Mouse (Mus musculus): ENCODE data around the gene Cdcp2.

The Cdcp2 gene

DNA sequence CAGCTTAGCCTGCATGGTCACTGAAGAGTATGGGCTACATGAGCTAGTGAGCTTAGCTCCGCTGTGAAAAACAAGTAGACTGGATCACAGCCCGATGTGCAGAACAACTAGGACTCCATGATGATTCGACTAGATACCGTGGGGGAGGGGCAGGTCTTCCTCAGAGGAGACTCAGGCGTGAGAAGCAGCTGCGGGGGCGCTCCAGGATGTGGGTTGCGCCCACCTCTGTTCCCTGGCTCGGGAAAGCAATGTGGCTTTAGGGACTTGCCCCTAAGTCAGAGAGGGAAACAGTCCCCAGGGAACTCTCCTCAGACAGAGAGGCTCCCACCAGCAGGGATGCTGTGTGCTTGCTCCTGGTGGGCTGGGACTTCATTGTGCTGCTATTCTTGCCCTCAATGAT lies 33.8 kb downstream of the Cdcp2 start:
- DNase-seq (ENCODE audit: low spot score), result no peak

DNA sequence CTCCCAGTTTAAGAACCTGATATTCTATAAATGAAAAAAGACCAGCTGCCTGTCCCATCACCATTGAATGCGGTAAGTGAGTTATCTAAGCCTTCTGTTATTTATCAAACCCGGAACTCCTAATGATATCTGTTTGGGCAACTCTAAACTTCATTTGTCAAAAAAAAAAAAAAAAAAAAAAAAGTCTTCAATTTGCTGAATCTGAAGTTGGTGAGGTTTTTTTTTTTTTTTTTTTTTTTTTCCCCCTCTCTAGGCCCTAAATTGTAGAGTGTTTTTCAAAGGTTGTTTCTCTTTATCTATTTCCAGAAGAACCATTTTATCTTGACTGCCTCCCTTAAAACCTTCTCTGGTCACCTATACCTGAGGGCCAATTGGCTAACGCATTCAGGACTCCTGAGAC lies 38.2 kb downstream of the Cdcp2 start:
- no peak for DNase-seq (ENCODE audit: low spot score)

DNA sequence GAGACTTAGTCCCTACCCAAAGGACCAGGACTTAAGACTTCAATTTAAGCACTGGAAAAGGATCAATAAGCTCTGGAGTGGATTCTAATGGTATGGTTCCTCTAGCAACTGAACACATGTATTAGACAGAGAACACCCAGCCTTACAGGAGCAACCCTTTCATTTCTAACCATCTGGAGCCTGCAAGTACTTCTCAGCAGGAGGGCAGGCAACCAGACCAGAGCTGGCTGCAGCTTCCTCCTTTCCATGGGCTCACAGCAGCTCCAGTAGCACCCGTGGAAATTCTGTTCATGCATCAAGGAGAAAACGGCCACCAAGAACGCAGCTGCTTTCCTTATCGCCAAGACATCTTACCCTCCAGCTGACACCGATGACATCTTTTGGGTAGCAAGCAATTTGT lies 39.0 kb downstream of the Cdcp2 start:
- no peak for DNase-seq (ENCODE audit: low spot score)

DNA sequence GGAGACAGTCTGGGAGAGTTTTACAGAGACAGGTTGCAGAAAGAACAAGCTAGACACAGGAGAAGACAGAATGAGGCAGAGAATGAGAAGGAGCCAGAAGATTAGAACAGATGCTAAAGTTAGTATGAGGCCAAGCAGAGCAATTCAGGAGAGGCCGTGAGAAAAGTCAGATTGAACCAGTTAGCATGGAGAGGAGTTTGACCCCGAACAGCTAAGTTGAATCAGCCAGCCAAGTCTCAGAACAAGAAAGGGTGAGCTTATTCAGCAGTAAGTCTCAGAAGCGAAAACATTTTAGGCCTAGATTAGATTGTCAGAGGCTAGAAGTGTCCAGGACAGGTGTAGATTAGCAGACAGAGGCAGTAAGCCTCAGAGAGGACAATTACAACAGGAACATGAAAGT lies 39.8 kb downstream of the Cdcp2 start:
- no peak for DNase-seq (ENCODE audit: low spot score)

DNA sequence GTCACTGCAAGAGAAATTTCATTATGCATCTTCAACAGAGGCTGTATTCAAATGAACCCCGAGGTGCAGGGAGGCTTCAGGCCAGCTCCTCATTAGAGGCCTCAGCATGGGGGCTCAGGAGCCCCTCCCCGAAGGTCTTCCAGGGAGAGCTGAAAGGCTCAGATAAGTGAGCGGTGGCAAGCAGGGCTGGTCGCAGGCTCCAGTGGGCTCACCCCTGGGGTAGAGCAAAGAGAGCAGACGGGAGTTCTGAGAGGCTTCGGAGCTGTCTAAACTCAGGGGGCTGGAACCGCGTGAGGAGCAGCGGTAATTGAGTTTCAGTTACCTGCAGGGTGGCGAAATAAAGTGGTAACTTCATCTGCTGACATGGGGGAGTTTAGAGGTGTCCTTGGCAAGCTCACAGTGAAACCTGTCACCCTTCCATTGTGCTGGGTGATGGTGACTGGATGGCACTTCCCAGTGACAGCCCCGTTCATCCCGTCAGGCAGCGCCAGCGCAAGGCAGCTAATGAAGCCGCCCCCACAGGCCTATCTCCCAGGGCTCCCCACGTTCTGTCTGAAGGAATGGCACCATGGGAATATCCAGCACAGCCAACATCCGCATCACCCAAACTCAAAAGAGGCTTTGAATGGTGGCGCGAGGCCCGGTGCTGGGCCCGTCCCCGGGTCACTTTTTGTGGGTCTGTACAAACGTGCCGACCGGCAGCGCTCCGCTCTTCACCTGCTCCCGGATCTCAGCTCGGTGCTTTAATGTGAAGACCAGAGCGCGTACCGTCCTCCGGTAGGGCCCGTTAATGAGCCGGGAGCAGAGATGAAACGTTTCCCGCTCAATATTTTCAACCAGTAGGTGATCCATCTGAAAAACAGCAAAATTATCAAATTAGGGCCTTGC lies 42.5 kb downstream of the Cdcp2 start:
- DNase-seq (ENCODE audit: low spot score), result no peak

DNA sequence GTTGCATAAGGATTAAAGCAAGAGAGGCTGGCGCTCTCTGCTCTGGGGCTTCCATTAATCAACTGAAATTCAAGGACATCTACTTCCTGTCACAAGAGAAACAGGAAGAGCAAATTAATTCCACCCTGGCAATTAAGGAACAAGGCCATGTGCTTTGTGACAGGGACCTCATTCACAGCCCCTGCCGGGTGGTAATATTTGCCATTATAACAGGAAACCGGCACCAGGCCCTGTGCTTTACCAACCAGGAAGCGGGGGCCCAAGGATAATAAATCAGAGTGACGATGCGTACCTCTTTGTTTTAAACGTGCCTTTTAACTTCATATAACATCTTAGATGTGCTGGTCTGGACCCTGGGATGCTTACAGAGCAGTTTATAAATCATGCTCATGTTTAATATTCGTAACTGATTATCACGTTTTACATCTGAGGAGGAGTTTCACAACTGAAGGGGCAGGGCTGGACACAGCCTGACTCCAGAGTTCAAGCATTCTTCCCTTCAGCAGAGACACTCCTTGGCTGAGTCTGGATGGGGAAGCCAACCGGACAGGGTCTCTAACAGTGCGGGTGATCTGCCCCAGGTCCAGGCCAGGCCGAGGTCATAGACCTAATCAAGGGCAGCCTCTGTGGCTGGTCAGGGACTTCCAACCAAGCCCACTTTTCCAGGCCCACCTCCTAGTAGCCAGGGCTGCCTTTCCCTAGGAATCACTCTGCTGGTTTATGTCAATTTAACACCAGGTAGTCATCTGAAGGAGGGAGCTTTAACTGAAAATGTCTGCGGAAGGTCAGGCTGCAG lies 43.3 kb downstream of the Cdcp2 start:
- DNase-seq (ENCODE audit: low spot score), result peak; percentile 23

DNA sequence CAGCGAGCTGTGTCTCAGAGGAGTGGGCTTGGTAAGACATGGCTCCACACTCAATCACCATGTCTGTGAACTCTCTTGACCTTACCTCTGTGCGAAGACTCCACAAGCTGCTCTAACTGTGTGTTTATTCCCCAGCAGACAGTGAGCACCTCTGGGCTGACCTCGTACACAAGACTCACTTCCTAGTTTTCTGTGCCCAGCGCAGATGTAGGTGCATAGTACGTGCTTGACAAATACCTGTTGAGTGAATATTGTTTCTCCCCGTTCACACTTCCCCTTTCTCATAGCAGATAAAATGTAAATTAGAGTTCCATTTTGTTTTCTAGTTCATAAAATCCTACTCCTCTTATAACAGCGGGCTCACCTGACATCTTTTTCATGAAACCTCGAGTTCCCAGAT lies 46.8 kb downstream of the Cdcp2 start:
- no peak for DNase-seq (ENCODE audit: low spot score)

DNA sequence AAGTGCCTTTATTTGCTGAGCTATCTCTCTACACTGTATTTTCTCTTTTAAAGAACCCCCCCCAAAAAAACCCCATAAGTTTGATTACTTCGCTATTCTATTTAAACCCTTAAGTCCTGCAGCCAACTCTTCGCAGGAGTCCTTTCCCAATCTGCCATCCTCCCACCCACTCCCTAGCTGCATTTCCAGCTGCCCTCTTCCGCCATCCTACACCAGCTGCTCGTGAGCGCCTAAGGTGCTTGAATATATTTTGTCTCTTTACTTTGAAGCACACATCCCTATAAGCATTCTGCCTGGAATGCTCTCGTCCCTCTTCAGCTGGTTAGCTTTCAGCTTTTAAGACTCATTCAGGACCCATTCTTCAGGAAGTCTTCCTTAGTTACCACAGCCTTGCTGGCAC lies 54.3 kb downstream of the Cdcp2 start:
- DNase-seq (ENCODE audit: low spot score), result no peak

DNA sequence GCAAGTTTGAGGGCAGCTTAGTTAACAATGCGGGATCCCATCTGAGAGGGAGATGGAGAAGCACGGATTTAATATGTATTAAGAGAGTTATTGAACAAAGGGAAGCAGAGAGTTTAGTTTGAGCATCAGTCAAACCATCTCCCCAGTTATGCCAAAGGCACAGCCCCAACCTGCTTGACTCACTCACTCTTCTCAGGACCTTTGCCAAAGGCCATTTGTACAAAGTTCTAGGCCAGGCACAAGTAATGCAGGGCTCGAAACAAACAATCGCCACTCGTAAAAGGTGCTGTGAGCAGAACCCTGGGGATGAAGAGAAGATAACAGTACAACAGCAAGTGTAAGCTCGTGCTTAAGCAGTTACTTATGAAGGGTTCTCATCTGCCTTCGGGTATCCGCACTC lies 55.9 kb downstream of the Cdcp2 start:
- no peak for DNase-seq (ENCODE audit: low spot score)

DNA sequence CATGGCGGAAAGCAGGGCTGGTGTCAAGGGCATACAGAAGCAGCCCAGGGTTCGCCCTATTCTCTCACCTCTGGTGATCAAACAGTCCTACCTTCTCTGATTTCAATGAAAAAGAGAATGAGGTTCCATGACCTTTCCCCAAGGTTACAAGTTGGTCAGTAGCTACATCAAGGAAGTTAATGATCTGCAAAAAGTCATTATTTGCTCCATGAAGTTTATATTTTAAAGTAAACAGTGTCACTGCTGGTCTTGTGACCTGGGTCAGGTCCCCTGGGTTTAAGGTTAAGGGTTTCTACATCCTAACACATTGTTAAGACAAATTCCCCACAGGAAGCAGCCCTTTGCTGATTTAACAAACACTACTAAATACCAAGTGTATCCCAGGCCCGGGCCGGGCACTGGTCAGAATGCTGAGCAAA lies 60.3 kb downstream of the Cdcp2 start:
- no peak for DNase-seq (ENCODE audit: low spot score)

DNA sequence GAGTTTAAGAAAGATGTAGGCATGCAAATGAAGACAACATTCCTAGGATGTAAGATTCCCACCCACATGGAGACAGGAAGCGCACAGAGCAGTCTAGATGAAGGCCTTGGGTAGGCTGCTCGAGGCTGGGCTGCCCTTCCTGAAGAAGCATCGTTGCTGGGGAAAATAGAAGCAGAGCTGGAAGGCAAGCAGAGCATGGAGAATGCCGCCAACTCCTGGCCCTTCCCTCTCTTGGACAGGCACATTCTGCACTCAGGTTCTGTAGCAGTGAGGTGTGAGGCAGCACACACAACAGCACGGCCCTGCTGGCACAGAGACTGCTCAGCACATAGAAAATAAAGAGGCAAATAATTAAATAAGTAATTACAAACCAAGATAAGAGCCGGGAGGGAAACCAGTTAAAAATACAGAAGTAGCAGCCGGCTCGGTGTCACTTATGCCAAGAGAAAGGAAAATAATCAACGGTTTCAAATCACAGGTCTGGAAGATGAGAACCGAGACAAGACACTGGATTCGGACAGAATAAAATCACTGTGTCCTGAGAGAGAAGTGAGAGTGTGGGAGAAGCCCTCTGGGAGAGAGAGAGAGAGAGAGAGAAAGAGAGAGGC lies 62.6 kb downstream of the Cdcp2 start:
- DNase-seq (ENCODE audit: low spot score), result no peak

DNA sequence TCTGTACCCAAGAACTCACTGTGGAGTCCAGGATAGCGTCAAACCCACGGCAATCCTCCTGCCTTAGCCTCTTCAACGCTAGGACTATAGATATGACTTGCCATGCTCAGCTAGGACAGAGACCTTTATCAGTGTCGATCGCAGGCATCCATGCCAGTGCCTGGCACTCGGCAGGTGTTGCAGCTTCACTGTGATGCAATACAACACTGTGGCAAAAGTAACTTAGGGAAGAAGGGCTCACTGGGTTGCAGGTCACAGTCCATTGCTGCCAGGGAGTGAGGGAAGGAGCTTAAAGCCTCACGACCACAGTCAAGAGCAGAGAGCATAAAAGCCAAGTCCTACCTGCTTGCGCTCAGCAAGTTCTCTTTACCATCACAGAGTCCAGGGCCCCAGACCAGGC lies 63.5 kb downstream of the Cdcp2 start:
- DNase-seq (ENCODE audit: low spot score), result no peak

Data from lung, postnatal 25 days (tissue).